22 mouse cellular contexts compared by ENCODE assay signal in genomic region chr11:119552301-119552700, GRCm38 (mm10). TPM values are rescaled to one million over a fixed set of nuclear protein-coding genes. Genes with fewer than 3 reads are reported as not detected.
DNase-seq lines count a peak whose midpoint lies in the region; ATAC-seq and TF ChIP-seq lines count a peak whose summit lies in the region.
"Had no signal": no experiment of that assay in that cellular context is flagged by ENCODE, and none has a peak within 500 bp of the region (broad histone marks: within the 10 kb centered on the region; RNA-seq: fewer than 3 reads in every experiment).

No protein-coding gene starts in this region.

- no peak for TF ChIP-seq CTCF in stomach, postnatal 0 days (IDR thresholded peaks at IDR 0.05; ENCODE audit: low read depth)

- no peaks in the 10 kb centered on the region for H3K36me3 ChIP-seq in heart, embryonic 12.5 days
- no peaks in the 10 kb centered on the region for H3K36me3 ChIP-seq in lung, embryonic 16.5 days (ENCODE audit: control insufficient read depth, insufficient read depth, low read length)
- no peaks in the 10 kb centered on the region for H3K36me3 ChIP-seq in stomach, embryonic 15.5 days
- no peaks in the 10 kb centered on the region for H3K36me3 ChIP-seq in stomach, postnatal 0 days (ENCODE audit: control insufficient read depth, insufficient read depth, low read length)
- H3K36me3 ChIP-seq: kidney, embryonic 15.5 days; limb, embryonic 12.5 days; liver, embryonic 13.5 days; neural tube, embryonic 12.5 days had no signal

- H3K27me3 ChIP-seq in heart, embryonic 12.5 days (replicated peaks) = peaks cover 80% of the 10 kb centered on the region
- peaks cover 33% of the 10 kb centered on the region for H3K27me3 ChIP-seq in lung, embryonic 16.5 days (ENCODE audit: control insufficient read depth, insufficient read depth, low read depth, low read length)
- peaks cover 42% of the 10 kb centered on the region for H3K27me3 ChIP-seq in stomach, embryonic 15.5 days (replicated peaks)
- H3K27me3 ChIP-seq in stomach, postnatal 0 days (ENCODE audit: control insufficient read depth, insufficient read depth, low read length) = peaks cover 15% of the 10 kb centered on the region

- no peaks in the 10 kb centered on the region for H3K9me3 ChIP-seq in heart, embryonic 12.5 days (replicated peaks)
- no peaks in the 10 kb centered on the region for H3K9me3 ChIP-seq in lung, embryonic 16.5 days (ENCODE audit: control insufficient read depth, low read length)
- no peaks in the 10 kb centered on the region for H3K9me3 ChIP-seq in stomach, embryonic 15.5 days
- H3K9me3 ChIP-seq in stomach, postnatal 0 days (ENCODE audit: control insufficient read depth, low read length) = no peaks in the 10 kb centered on the region
- H3K9me3 ChIP-seq: kidney, embryonic 15.5 days; limb, embryonic 12.5 days; liver, embryonic 13.5 days; neural tube, embryonic 12.5 days had no signal

- peaks cover 29% of the 10 kb centered on the region for H3K4me1 ChIP-seq in heart, embryonic 12.5 days (replicated peaks)
- H3K4me1 ChIP-seq in lung, embryonic 16.5 days (replicated peaks; ENCODE audit: control insufficient read depth, insufficient read depth, low read length) = peaks cover 64% of the 10 kb centered on the region
- peaks cover 33% of the 10 kb centered on the region for H3K4me1 ChIP-seq in stomach, embryonic 15.5 days
- H3K4me1 ChIP-seq in stomach, postnatal 0 days (replicated peaks; ENCODE audit: control insufficient read depth, insufficient read depth) = peaks cover 12% of the 10 kb centered on the region; the same call in 1 of the 2 replicates

- intact Hi-C loops in heart, postnatal 36 days (cut with DNase I) = no loop called here

- H3K4me2 ChIP-seq in heart, embryonic 12.5 days = no peak overlapping the region
- H3K4me2 ChIP-seq in lung, embryonic 16.5 days (ENCODE audit: low read depth, low read length) = no peak overlapping the region
- no peak overlapping the region for H3K4me2 ChIP-seq in stomach, embryonic 15.5 days
- H3K4me2 ChIP-seq in stomach, postnatal 0 days (replicated peaks; ENCODE audit: low read depth) = no peak overlapping the region
- H3K4me2 ChIP-seq: kidney, embryonic 15.5 days; limb, embryonic 12.5 days; liver, embryonic 13.5 days; neural tube, embryonic 12.5 days had no signal

- no peak overlapping the region for H3K9ac ChIP-seq in heart, embryonic 12.5 days
- H3K9ac ChIP-seq in lung, embryonic 16.5 days (ENCODE audit: low read length) = no peak overlapping the region
- no peak overlapping the region for H3K9ac ChIP-seq in stomach, embryonic 15.5 days
- no peak overlapping the region for H3K9ac ChIP-seq in stomach, postnatal 0 days (ENCODE audit: low read length)
- H3K9ac ChIP-seq: kidney, embryonic 15.5 days; limb, embryonic 12.5 days; liver, embryonic 13.5 days; neural tube, embryonic 12.5 days had no signal

- no peak overlapping the region for H3K4me3 ChIP-seq in heart, embryonic 12.5 days
- H3K4me3 ChIP-seq in lung, embryonic 16.5 days (ENCODE audit: low read length) = no peak overlapping the region
- no peak overlapping the region for H3K4me3 ChIP-seq in stomach, embryonic 15.5 days (replicated peaks)
- H3K4me3 ChIP-seq in stomach, postnatal 0 days (ENCODE audit: low read depth, low read length) = no peak overlapping the region
- H3K4me3 ChIP-seq: kidney, embryonic 15.5 days; limb, embryonic 12.5 days; liver, embryonic 13.5 days; neural tube, embryonic 12.5 days had no signal

- peak; percentile 24; the same call in 1 of the 2 replicates for ATAC-seq in heart, embryonic 12.5 days (ENCODE audit: insufficient number of reproducible peaks, low FRiP score)
- no peak for ATAC-seq in lung, embryonic 16.5 days (ENCODE audit: low read depth)
- no peak for ATAC-seq in stomach, embryonic 15.5 days (ENCODE audit: insufficient read depth, low FRiP score, low read depth)
- no peak for ATAC-seq in stomach, postnatal 0 days (ENCODE audit: low FRiP score, low TSS enrichment)
- ATAC-seq: forebrain, embryonic 14.5 days; hindbrain, embryonic 16.5 days; intestine, postnatal 0 days had no signal

- DNase-seq in heart, postnatal 36 days = no peak
- no peak for DNase-seq in lung, postnatal 25 days (ENCODE audit: low spot score)
- DNase-seq in stomach, postnatal 0 days (ENCODE audit: low spot score) = no peak
- no peak for DNase-seq in right cerebral cortex, postnatal 14 days
- DNase-seq: adrenal gland, adult 2 months; B cell, adult 2 months; cerebellum, adult 8-10 months; gastrocnemius, postnatal 36 days; heart, postnatal 4 days; kidney, postnatal 4 days; liver, embryonic 13.5 days; thymus, postnatal 36 days had no signal

- peak overlapping the region; percentile 11; the same call in 1 of the 2 replicates for H3K27ac ChIP-seq in heart, embryonic 12.5 days (ENCODE audit: poor library complexity, severe bottlenecking)
- H3K27ac ChIP-seq in lung, embryonic 16.5 days (ENCODE audit: low read length) = peak overlapping the region; percentile 81
- peak overlapping the region; percentile 16; the same call in 1 of the 2 replicates for H3K27ac ChIP-seq in stomach, embryonic 15.5 days
- no peak overlapping the region for H3K27ac ChIP-seq in stomach, postnatal 0 days (replicated peaks)
- H3K27ac ChIP-seq: kidney, embryonic 15.5 days; limb, embryonic 12.5 days; liver, embryonic 13.5 days; macrophage; neural tube, embryonic 12.5 days had no signal

- no peak for TF ChIP-seq EP300 in stomach, postnatal 0 days (optimal IDR thresholded peaks at IDR 0.05)

- WGBS in heart, embryonic 12.5 days = 37% methylated on average over 1 of the region's 1 CpGs
- 30% methylated on average over 1 of the region's 1 CpGs for WGBS in lung, embryonic 16.5 days
- 27% methylated on average over 1 of the region's 1 CpGs for WGBS in stomach, embryonic 15.5 days
- WGBS in stomach, postnatal 0 days = 38% methylated on average over 1 of the region's 1 CpGs

RNA-seq across cellular contexts. Expression of gene Nptx1, which starts 4.7 kb away (rescaled TPM):
- 1.8 and 2.1 TPM in 2 replicates for polyA plus RNA-seq in heart, embryonic 12.5 days (2016; fragmentation: Nextera tagmentation; extraction: Ambion mirVana)
- total RNA-seq in heart, postnatal 36 days (2021) = under 1 TPM; 0.25 to 0.27 TPM
- 1.0 and 1.2 TPM in 2 replicates for polyA plus RNA-seq in lung, embryonic 16.5 days (2015; fragmentation: Nextera tagmentation; extraction: Ambion mirVana)
- 0.59 and 0.63 TPM in 2 replicates for polyA plus RNA-seq in stomach, embryonic 15.5 days (2015; fragmentation: Nextera tagmentation; extraction: Ambion mirVana)
- 0.13 and 0.16 TPM in 2 replicates for polyA plus RNA-seq in stomach, postnatal 0 days (2015; fragmentation: Nextera tagmentation; extraction: Ambion mirVana)

RNA-seq across cellular contexts. Expression of gene Rptor, which starts 50.4 kb away (rescaled TPM):
- 13.3 and 14.1 TPM in 2 replicates for polyA plus RNA-seq in heart, embryonic 12.5 days (2016; fragmentation: Nextera tagmentation; extraction: Ambion mirVana)
- 10 to 100 TPM; 34.8 to 36.0 TPM for total RNA-seq in heart, postnatal 36 days (2021)
- polyA plus RNA-seq in lung, embryonic 16.5 days (2015; fragmentation: Nextera tagmentation; extraction: Ambion mirVana) = 7.1 TPM in 2 replicates
- polyA plus RNA-seq in stomach, embryonic 15.5 days (2015; fragmentation: Nextera tagmentation; extraction: Ambion mirVana) = 9.3 and 10.0 TPM in 2 replicates
- polyA plus RNA-seq in stomach, postnatal 0 days (2015; fragmentation: Nextera tagmentation; extraction: Ambion mirVana) = 3.7 and 3.9 TPM in 2 replicates
